Mouse (Mus musculus) hindbrain, embryonic 14.5 days (tissue): ENCODE data around the gene Fbxo47. TPM values are rescaled to one million over a fixed set of nuclear protein-coding genes. Genes with fewer than 3 reads are reported as not detected.
A peak's percentile ranks its signal among the peaks of the same experiment; 100 is the strongest.

ENCODE experiments used
- ATAC-seq: fragments of 200-750 bp; cut with Nextera tagmentation; 2 replicates; pipeline ENCODE4 v1.8.0; 2017; ENCODE audit warnings: moderate number of reproducible peaks, mild to moderate bottlenecking, moderate TSS enrichment, moderate library complexity; ENCODE audit not compliant: low FRiP score
- DNase-seq: peaks from one replicate; pipeline ENCODE4 v3.0.0-alpha.2; 2015; ENCODE audit warnings: low spot score
- H3K27ac ChIP-seq: fragments of 300-500 bp; sonication (generic); 2 replicates; pipeline ENCODE4 v1.5.1; 2014; ENCODE audit warnings: mild to moderate bottlenecking, moderate library complexity
- H3K27me3 ChIP-seq: fragments of 300-500 bp; sonication (generic); 2 replicates; pipeline ENCODE4 v1.6.1; 2014; ENCODE audit warnings: mild to moderate bottlenecking, low read length, mixed read lengths; ENCODE audit not compliant: control insufficient read depth, insufficient read depth
- H3K36me3 ChIP-seq: fragments of 300-500 bp; sonication (generic); replicated peaks from 2 replicates; pipeline ENCODE4 v1.6.1; 2014; ENCODE audit not compliant: control insufficient read depth, insufficient read depth
- H3K4me1 ChIP-seq: fragments of 300-500 bp; sonication (generic); replicated peaks from 2 replicates; pipeline ENCODE4 v1.6.1; 2014; ENCODE audit warnings: antibody characterized with exemption, low read length, mixed read lengths; ENCODE audit not compliant: control insufficient read depth, insufficient read depth
- H3K4me2 ChIP-seq: fragments of 300-500 bp; sonication (generic); replicated peaks from 2 replicates; pipeline ENCODE4 v1.6.1; 2014; ENCODE audit warnings: mild to moderate bottlenecking, moderate library complexity
- H3K4me3 ChIP-seq: fragments of 300-500 bp; sonication (generic); replicated peaks from 2 replicates; pipeline ENCODE4 v1.5.1; 2014; ENCODE audit warnings: mild to moderate bottlenecking, low read length
- H3K9ac ChIP-seq: fragments of 300-500 bp; sonication (generic); 2 replicates; pipeline ENCODE4 v1.6.1; 2014
- H3K9me3 ChIP-seq: fragments of 300-500 bp; sonication (generic); 2 replicates; pipeline ENCODE4 v1.6.1; 2016; ENCODE audit warnings: low read length; ENCODE audit not compliant: control insufficient read depth
- WGBS: fragments of 180-500 bp; shearing (Covaris S2); extraction: QIAGEN DNeasy Blood & Tissue Kit; methylation state at CpG from one replicate; pipeline ENCODE4 v1.1.7; 2014; 5-methylcytosine and 5-hydroxymethylcytosine counted together
- polyA plus RNA-seq: library from polyadenylated mRNA; unstranded; fragments of >200 nt; fragmentation: Nextera tagmentation; extraction: Ambion mirVana; gene quantifications from 2 replicates; pipeline ENCODE4 v1.2.1, GENCODE M21; 2014

Gene Fbxo47
- polyA plus RNA-seq = 0.37 and 0.72 TPM in 2 replicates

DNA sequence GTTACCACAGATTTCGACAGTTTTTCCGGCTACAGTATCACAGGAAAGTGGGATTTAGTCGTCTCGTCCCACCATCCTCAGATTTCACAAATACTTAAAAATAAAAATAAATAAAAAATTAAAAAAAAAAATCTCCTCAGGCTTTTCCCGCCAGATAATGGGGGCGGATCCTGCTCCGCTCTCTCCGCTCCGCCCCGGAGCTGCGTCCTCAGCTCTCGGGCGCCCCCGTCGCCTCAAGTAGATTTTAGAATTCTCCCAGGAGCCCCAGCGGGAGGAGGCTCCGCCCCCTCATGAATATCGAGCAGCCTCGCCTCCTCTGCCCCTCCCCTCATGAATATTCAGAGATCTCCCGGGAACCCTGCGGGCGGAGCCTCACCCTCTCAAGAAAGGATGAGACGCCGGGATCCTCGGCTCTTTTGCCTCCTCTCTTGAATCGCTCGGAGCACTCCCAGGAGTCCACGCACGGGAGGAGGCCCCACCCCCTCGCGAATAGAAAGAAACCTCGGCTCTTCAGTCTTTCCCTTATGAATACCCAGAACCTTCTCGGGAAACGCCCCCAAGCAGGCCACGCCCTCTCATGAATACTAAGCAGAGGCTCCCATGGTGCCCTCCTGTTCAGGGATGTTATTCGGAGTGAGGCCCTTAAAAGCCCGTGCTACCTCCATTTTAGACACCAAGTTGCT, at the start of gene Fbxo47:
Gene Fbxo47, minus strand, starts transcription at position 237 of the 683 bp plus-strand sequence.
- H3K27me3 ChIP-seq = no peaks in the 10 kb centered on the region
- WGBS = 0% methylated on average over 37 of the region's 37 CpGs

DNA sequence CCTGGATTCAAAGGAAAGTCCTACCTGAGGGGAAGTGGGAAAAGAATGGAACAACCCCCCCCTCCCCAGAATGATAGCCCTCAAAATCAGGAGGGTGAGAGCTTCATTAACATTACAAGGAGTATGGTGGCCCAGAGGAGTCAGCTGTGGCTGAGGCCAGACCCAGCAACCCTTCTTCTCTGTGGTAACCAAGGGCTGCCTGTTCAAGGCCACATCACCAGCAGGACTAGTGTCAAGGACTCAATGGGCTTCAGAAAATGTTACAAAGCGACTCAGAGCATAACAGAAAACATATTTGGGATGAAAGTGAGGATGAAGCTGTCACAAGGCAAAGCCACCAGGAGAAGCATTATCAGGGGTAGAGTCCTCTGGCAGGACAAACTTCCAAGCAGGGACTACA, 49.6 kb upstream of the Fbxo47 start:
- Histone ChIP-seq H3K27ac (no peak overlapping the region), H3K4me2 (no peak overlapping the region), H3K9me3 (no peaks in the 10 kb centered on the region), H3K4me1 (no peaks in the 10 kb centered on the region), H3K36me3 (no peaks in the 10 kb centered on the region), H3K27me3 (no peaks in the 10 kb centered on the region), H3K9ac (no peak overlapping the region), H3K4me3 (no peak overlapping the region)
- no peak for DNase-seq
- no peak for ATAC-seq
- 63% methylated on average over 1 of the region's 1 CpGs for WGBS

More for the DNA sequence above, at the start of gene Fbxo47:
- DNase-seq = peak; percentile 98
- Histone ChIP-seq H3K4me1 (no peaks in the 10 kb centered on the region), H3K9ac (peak within 1 kb of the TSS; percentile 53), H3K36me3 (no peaks in the 10 kb centered on the region), H3K9me3 (no peaks in the 10 kb centered on the region), H3K4me2 (peak within 1 kb of the TSS; percentile 57), H3K4me3 (peak within 1 kb of the TSS; percentile 49), H3K27ac (peak within 1 kb of the TSS; percentile 76)
- ATAC-seq = peak; percentile 97

DNA sequence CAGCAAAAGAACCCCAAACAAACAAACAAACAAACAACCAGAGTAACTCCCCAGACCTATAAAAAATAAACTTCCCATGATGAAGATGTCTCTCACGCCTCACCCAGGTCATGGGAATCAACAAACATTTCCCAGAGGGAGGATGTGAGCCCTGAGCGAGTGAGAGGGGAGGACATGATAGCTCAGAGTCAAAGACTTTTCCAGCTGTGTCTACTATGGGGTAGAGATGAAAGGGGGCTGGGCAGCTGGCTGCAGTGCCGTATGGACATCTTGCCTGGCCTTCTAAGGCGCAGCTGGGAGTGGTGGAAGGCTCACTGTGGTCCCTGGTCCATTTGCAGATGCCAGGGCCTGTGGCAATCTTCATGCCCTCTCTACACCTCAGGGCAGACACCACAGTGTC, 45.0 kb upstream of the Fbxo47 start:
- Histone ChIP-seq H3K36me3 (no peaks in the 10 kb centered on the region), H3K4me3 (no peak overlapping the region), H3K4me1 (no peaks in the 10 kb centered on the region), H3K4me2 (no peak overlapping the region), H3K9ac (no peak overlapping the region), H3K9me3 (no peaks in the 10 kb centered on the region), H3K27me3 (no peaks in the 10 kb centered on the region), H3K27ac (no peak overlapping the region)
- DNase-seq (no peak), ATAC-seq (no peak)
- WGBS = 63% methylated on average over 4 of the region's 4 CpGs

DNA sequence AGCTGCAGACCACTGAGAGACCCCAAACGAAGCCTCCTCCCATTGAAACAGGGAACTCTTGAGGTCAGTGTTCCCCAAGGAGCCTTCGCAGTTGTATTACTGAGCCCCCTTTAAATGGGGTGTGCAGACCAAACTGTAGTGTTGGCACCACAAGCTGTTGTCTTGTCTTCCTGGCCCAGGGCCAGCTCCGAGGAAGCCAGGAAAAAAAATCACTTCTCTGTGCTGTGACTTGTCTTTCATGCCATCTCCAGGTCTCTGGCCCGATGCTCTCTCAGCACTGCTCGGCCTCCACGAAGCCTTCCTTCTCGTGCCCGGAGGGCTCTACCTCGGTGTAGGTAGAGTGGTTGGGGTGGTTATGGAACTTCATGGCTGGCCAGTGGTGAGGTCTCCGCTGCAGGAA, 40.3 kb upstream of the Fbxo47 start:
- Histone ChIP-seq H3K9ac (no peak overlapping the region), H3K9me3 (no peaks in the 10 kb centered on the region), H3K4me2 (no peak overlapping the region), H3K27me3 (no peaks in the 10 kb centered on the region), H3K4me3 (no peak overlapping the region), H3K27ac (no peak overlapping the region), H3K36me3 (no peaks in the 10 kb centered on the region), H3K4me1 (no peaks in the 10 kb centered on the region)
- ATAC-seq (no peak), DNase-seq (no peak)
- WGBS = 88% methylated on average over 10 of the region's 10 CpGs

DNA sequence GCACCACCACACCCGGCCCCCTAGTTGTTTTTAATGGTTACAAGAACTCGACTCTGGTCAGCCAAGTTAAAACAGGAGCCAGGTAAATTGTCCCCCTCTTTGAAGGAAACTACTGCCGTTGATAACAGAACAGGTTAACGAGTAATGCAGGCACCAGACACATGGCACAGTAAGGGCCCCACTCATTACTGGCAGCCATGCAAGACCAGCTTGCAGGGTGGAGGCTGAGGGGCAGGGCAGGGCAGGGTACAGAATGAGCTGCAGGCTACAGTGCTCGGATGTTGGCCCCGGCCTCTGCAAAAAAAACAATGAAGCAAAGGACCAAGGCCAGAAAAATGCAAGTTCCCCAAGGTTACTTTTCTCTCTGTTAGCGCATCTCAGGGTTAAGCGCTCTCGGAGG, 39.7 kb upstream of the Fbxo47 start:
- no peaks in the 10 kb centered on the region for H3K9me3 ChIP-seq
- H3K27ac ChIP-seq = no peak overlapping the region
- ATAC-seq = no peak
- H3K4me2 ChIP-seq = no peak overlapping the region
- H3K9ac ChIP-seq = no peak overlapping the region
- DNase-seq = no peak
- no peak overlapping the region for H3K4me3 ChIP-seq
- no peaks in the 10 kb centered on the region for H3K4me1 ChIP-seq
- no peaks in the 10 kb centered on the region for H3K27me3 ChIP-seq
- no peaks in the 10 kb centered on the region for H3K36me3 ChIP-seq
- 85% methylated on average over 9 of the region's 9 CpGs for WGBS

DNA sequence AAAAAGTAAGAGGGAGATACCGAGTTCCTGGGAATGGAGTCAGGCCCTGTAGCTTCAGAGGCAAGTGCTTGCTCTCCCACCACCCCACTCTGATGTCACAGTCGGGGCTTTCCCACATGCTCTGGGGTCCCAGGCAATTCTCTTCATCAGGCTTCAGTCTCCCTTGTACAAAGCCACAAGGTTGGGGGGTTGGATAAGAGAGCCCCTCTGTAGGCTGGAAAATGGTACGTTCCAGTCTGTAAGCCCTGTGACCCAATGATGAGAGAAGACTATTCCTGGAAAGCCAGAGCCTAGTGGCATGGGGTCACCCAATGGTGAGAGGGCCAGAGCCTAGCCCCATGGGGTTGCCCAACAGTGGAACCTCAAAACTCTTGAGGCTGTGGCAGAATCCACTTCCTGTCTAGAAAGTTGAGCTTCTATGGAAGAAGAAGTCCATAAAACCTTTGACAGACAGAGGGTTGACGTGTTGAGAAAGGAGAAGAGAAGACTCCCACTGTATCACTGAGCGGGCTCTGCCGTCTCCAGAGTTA, 32.1 kb upstream of the Fbxo47 start:
- ATAC-seq (no peak), DNase-seq (no peak)
- Histone ChIP-seq H3K4me2 (no peak overlapping the region), H3K36me3 (no peaks in the 10 kb centered on the region), H3K27me3 (no peaks in the 10 kb centered on the region), H3K4me1 (no peaks in the 10 kb centered on the region; the same call in 1 of the 2 replicates), H3K9me3 (no peaks in the 10 kb centered on the region), H3K4me3 (no peak overlapping the region), H3K27ac (no peak overlapping the region), H3K9ac (no peak overlapping the region)
- WGBS = 93% methylated on average over 6 of the region's 6 CpGs

DNA sequence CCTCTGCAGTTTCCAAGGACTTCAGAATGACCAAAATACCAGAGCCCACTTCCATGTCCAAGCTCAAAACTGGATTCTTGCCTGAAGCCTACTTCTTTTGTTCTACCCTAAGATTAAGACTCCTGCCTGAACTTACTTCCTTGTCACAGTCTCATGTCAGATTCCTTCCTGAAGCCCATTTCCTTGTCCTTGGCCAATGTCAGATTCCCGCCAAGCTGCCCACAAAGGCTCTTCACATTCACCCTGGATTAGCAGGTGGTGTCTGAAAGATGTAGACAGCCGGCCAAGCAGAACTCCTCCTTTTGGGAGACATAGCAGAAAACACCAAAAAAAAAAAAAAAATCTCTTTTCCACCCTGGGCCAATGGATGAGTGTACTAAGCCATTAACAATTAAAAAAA, 31.5 kb upstream of the Fbxo47 start:
- Histone ChIP-seq H3K36me3 (no peaks in the 10 kb centered on the region), H3K4me3 (no peak overlapping the region), H3K9me3 (no peaks in the 10 kb centered on the region), H3K4me1 (no peaks in the 10 kb centered on the region; the same call in 1 of the 2 replicates), H3K4me2 (no peak overlapping the region), H3K9ac (no peak overlapping the region), H3K27me3 (no peaks in the 10 kb centered on the region), H3K27ac (no peak overlapping the region)
- DNase-seq (no peak), ATAC-seq (no peak)
- WGBS = 88% methylated on average over 2 of the region's 2 CpGs

DNA sequence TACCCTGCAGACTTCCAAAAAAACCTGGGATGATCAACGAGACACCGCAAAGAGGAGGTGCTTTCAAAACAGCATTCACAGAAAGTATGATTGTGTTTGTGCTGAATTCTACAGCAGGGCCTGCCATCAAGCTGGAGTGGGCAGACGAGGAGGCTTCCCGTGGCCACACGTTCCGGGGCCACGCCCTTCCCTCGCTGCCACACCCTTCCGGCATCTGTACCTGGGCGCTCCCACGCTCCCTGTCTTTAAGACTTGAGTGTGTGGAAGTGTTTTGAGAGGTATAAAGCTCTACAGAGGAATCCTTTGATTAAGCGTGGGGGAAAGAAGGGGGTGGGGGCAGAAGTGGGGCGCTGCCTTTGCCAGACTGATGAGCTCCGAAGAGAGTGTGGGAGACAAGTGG, 29.2 kb upstream of the Fbxo47 start:
- DNase-seq = no peak
- Histone ChIP-seq H3K4me1 (no peaks in the 10 kb centered on the region; the same call in 1 of the 2 replicates), H3K27me3 (no peaks in the 10 kb centered on the region), H3K4me2 (no peak overlapping the region), H3K36me3 (no peaks in the 10 kb centered on the region), H3K27ac (no peak overlapping the region), H3K9ac (no peak overlapping the region), H3K4me3 (no peak overlapping the region), H3K9me3 (no peaks in the 10 kb centered on the region)
- WGBS = 91% methylated on average over 14 of the region's 14 CpGs
- ATAC-seq = no peak

DNA sequence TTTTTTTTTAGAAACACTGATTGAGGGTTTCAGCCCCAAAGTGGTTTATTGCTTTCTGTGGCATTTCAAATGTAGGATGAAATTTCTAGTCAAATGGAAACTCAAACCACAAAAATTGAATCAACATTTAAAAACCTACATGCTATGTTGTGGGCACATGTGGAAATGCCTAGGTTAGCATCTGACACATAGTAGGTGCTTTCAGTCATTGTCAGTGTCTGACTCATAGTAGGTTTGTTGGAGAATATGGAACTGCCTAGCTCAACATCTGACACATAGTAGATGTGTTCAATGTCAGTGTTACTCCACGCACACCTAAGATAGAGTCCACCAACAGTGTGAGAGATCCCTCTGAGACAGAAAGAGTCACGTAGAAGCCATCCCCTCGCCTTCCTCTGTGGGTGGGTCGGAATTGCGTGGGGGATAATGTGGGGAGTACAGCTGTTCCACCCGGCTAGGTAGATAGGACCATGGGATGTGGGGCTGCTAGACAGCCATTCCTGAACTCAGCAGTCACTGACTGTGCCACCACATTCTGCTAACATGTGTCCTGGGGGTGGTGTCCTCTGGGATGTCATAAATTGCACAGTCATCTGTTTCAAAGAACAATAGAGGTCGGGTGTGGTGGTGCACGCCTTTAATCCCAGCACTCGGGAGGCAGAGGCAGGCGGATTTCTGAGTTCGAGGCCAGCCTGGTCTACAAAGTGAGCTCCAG, 24.8 kb upstream of the Fbxo47 start:
- Histone ChIP-seq H3K4me3 (no peak overlapping the region), H3K27ac (no peak overlapping the region), H3K27me3 (no peaks in the 10 kb centered on the region), H3K36me3 (no peaks in the 10 kb centered on the region), H3K4me2 (no peak overlapping the region), H3K9me3 (no peaks in the 10 kb centered on the region), H3K4me1 (no peaks in the 10 kb centered on the region; the same call in 1 of the 2 replicates), H3K9ac (no peak overlapping the region)
- WGBS = 92% methylated on average over 11 of the region's 11 CpGs
- no peak for ATAC-seq
- no peak for DNase-seq
